Mouse (Mus musculus): Measurements from ENCODE around the gene Fam57b.

DNA sequence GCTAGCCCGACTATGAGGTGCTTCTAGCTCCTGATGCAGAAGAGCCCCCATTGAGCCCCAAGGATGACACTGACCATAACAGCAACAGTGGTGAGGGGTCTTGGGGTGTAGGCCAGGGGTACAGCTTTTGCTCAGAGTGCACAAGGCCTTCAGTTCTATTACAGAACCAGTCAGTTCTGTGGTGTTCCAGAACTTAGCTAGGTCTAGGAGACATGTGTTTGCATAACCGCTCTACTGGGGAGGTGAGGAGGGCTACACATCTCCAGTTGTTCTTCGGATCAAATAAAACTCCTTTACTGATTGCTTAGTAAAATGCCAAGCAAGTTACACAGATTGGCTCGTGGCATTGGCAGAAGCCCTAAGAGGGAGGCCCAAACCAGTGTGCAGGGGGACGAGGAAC, 34.1 kb downstream of the Fam57b start, which contains the start of gene 4930451I11Rik:
- no peak for TF ChIP-seq GATA1 (IDR thresholded peaks at IDR 0.05; ENCODE audit: low read length)
- TF ChIP-seq TAL1 (IDR thresholded peaks at IDR 0.05; ENCODE audit: low read length): no peak

Data from erythroblast, embryonic 14.5 days (primary cell).